Mouse (Mus musculus) C2C12 (cell line): Measurements from ENCODE around the gene Ell2. TPM values are rescaled to one million over a fixed set of nuclear protein-coding genes. Genes with fewer than 3 reads are reported as not detected.

Experiments
- H3K27me3 ChIP-seq: one replicate; pipeline ENCODE4 v1.6.1; 2011; ENCODE audit not compliant: control insufficient read depth, insufficient read depth, insufficient read length
- H3K36me3 ChIP-seq: one replicate; pipeline ENCODE4 v1.6.1; 2011; ENCODE audit not compliant: control insufficient read depth, insufficient read depth
- H3K4me3 ChIP-seq: one replicate; pipeline ENCODE4 v1.5.1; 2011; ENCODE audit warnings: mild to moderate bottlenecking, control low read depth; ENCODE audit not compliant: poor library complexity, insufficient read depth, severe bottlenecking
- H3K79me2 ChIP-seq: one replicate; pipeline ENCODE4 v1.6.1; 2011; ENCODE audit not compliant: control insufficient read depth, insufficient read depth
- H3K79me3 ChIP-seq: one replicate; pipeline ENCODE4 v1.6.1; 2011; ENCODE audit warnings: low read depth, control low read depth
- H3ac ChIP-seq: one replicate; pipeline ENCODE3; 2011; ENCODE audit warnings: low read depth; ENCODE audit not compliant: control insufficient read depth, insufficient read length
- CEBPB ChIP-seq: IDR thresholded peaks from one replicate; pipeline ENCODE4 v1.6.1; 2011; ENCODE audit warnings: low read depth, mild to moderate bottlenecking, control low read depth, moderate library complexity
- CTCF ChIP-seq: IDR thresholded peaks from one replicate; pipeline ENCODE4 v1.5.1; 2011; ENCODE audit not compliant: control insufficient read depth, insufficient read depth, insufficient read length
- FOSL1 ChIP-seq: IDR thresholded peaks from one replicate; pipeline ENCODE4 v1.8.0; 2011; ENCODE audit warnings: mild to moderate bottlenecking, low read length; ENCODE audit not compliant: poor library complexity, insufficient read depth, severe bottlenecking
- MAX ChIP-seq: IDR thresholded peaks from one replicate; pipeline ENCODE4 v1.6.1; 2011; ENCODE audit warnings: mild to moderate bottlenecking, control low read depth
- MYOD1 ChIP-seq: IDR thresholded peaks from one replicate; pipeline ENCODE4 v1.6.1; 2011; ENCODE audit warnings: low read depth; ENCODE audit not compliant: control insufficient read depth, insufficient read length
- MYOG ChIP-seq: IDR thresholded peaks from one replicate; pipeline ENCODE4 v1.6.1; 2011; ENCODE audit not compliant: control insufficient read depth, insufficient read length; ENCODE audit errors: extremely low read depth
- USF1 ChIP-seq: IDR thresholded peaks from one replicate; pipeline ENCODE4 v1.6.1; 2011; ENCODE audit warnings: low read depth, mild to moderate bottlenecking, control low read depth, moderate library complexity
- polyA plus RNA-seq: library from polyadenylated mRNA; unstranded; fragments of >200 nt; fragmentation: generic; extraction: Trizol; gene quantifications from one replicate; pipeline ENCODE4 v1.2.1, GENCODE M21; 2012; ENCODE audit warnings: missing spikeins

Ell2 gene
- polyA plus RNA-seq, 1 experiment, result 4.2 TPM

DNA sequence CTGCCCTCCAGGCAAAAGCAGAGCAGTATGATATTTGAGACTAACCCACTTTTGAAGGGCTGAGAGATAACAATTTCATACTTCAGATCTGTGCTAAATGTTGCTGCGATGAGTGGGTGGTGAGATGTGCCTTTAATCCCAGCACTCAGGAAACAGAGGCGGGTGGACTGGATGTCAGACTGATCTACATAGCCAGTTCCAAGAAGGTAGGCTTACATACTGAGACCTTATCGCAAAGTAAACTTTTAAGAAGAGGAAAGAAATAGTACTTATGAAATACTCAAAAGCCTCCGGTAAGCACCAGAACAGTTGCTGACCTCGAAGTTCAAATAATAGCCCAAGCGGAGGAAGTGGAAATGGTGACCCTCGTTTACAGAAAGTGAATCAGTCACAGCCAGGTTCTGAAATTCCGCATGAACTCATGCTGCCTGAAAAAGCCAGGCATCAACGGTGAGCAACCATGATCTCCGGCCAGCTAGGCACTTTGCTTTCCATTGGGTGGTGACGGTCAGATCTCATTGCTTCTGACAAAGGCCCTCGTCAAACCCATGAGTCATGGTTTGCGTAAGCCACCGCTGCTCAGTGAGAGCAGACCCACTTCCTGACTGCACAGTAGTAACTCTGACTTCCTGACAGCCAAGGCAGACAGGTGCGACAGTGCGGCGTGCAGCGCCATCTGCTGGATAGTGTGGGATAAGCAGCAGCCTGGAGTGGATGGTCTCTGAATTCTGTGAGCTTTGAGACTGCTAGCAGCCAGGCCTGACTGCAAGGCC, 91.0 kb downstream of the Ell2 start:
- H3K27me3 ChIP-seq, result no peaks in the 10 kb centered on the region
- no peak for TF ChIP-seq MYOG
- peak; percentile 74 for TF ChIP-seq FOSL1
- TF ChIP-seq MAX, result peak; percentile 70
- peak; percentile 97 for TF ChIP-seq CTCF
- TF ChIP-seq MYOD1, result peak; percentile 90
- TF ChIP-seq USF1, result no peak
- TF ChIP-seq CEBPB, result peak; percentile 90
- H3K79me2 ChIP-seq, result no peaks in the 10 kb centered on the region
- no peaks in the 10 kb centered on the region for H3K36me3 ChIP-seq
- peak overlapping the region; percentile 15 for H3ac ChIP-seq
- H3K79me3 ChIP-seq, result no peaks in the 10 kb centered on the region
- no peak overlapping the region for H3K4me3 ChIP-seq

DNA sequence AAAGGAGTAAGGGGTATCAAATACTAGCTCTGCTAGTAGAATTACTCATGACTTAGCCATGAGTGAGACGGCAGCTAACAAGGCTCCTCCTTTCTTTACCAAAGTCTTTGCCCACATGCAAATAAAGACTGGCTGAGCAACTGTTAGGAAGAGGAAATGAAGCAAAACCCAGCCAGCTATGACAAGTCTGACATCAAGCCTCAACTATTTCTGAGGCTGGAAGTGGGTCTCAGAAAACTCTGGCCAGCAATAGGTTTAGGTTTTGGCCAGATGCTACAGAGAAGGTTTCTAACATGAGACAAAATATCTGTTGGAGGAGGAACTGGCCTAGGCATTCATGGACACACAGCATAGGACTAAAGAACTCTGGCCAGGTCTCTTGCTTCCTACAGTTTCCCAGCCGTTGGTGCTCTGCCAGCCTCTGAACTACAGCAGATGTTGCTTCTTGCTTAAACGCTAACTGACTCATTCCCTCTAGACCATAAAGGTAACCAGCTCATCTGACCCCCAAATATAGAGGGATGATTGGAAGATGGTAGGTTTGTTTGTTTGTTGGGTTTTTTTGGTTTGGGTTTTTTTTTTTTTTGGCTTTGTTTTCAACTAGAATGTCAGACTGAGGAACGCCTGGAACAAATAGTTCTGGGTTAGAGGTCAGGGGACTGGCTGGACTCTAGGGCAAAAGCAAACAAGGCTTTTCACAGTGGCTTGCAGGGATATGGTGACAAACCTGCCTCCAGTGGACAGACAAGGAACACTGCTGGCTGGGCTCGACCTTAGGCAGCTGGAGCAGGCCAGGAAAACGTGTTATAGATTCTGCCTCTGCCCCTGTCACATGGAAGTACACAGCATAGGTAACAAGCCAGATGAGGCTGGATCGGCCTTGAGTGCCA, 92.1 kb downstream of the Ell2 start:
- no peak overlapping the region for H3ac ChIP-seq
- no peaks in the 10 kb centered on the region for H3K36me3 ChIP-seq
- no peaks in the 10 kb centered on the region for H3K27me3 ChIP-seq
- peak; percentile 64 for TF ChIP-seq CEBPB
- no peak for TF ChIP-seq MAX
- no peak for TF ChIP-seq FOSL1
- TF ChIP-seq USF1, result no peak
- H3K79me3 ChIP-seq, result no peaks in the 10 kb centered on the region
- no peaks in the 10 kb centered on the region for H3K79me2 ChIP-seq
- H3K4me3 ChIP-seq, result no peak overlapping the region

DNA sequence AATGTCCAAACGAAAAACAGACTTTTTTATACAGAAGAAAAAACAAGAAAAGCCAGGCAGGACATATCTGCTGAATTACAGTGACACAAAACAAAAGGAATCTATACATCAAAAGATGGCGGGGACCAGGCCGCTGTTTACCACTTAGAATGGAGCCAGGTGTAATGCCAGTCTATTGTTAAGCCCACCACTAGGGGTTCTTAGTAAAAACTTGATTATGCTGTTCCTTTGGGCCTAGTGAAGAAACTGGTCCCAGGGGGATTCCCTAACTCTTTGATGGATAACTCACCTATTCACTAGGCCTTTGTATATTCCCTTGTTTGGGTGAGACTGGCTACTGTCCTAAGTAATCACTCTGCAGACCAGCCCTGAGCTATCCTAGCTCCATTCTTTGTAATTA, 92.9 kb downstream of the Ell2 start:
- Histone ChIP-seq H3K79me2 (no peaks in the 10 kb centered on the region), H3K27me3 (no peaks in the 10 kb centered on the region), H3ac (no peak overlapping the region), H3K79me3 (no peaks in the 10 kb centered on the region), H3K36me3 (no peaks in the 10 kb centered on the region), H3K4me3 (no peak overlapping the region)
- no peak for TF ChIP-seq MYOD1
- no peak for TF ChIP-seq MAX
- no peak for TF ChIP-seq FOSL1
- TF ChIP-seq CTCF, result no peak
- TF ChIP-seq CEBPB, result no peak
- TF ChIP-seq USF1, result no peak
- TF ChIP-seq MYOG, result no peak

DNA sequence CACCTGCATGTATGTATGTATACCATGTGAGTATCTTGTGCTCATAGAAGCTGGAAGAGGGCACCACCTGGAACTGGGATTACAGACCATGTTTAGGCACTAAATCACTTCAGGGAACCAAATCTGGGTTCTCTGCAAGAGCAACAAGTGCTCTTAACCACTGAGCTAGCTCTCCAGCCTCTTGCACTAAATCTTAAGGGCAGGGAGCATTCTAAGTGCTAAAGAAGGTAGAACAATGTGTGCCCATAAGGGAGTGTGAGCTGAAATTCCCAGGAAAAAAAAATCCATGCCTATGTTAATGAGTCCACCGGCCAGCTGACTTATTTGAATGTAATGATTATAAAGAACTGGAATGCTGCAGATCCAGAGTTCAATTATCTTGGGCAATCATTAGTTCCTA, 101.4 kb downstream of the Ell2 start:
- TF ChIP-seq MAX (no peak), USF1 (no peak), MYOG (no peak), FOSL1 (no peak), MYOD1 (no peak)
- no peaks in the 10 kb centered on the region for H3K79me3 ChIP-seq

DNA sequence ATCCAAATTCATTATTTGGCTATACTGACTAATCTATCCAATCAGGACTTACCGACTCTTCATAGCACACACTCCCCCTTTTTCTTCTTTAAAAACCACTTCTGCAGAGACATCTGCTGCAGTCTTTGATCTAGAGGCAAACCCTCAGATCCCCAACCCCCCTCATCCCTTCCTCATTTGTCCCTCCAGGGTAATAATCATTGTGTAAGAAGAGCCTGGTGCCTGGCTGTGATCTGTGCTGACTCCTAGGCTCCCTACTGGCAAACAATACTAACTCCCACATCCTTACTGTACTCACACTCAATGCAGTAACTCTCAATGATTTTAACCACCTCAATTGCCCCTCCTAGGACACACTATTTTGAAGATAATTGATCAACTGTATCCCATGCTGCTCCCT, 103.4 kb downstream of the Ell2 start:
- no peaks in the 10 kb centered on the region for H3K36me3 ChIP-seq
- no peaks in the 10 kb centered on the region for H3K27me3 ChIP-seq
- no peak overlapping the region for H3ac ChIP-seq
- H3K79me2 ChIP-seq, result no peaks in the 10 kb centered on the region
- TF ChIP-seq CTCF (no peak), USF1 (no peak), CEBPB (no peak), MAX (no peak), MYOG (no peak)
- no peak overlapping the region for H3K4me3 ChIP-seq
- H3K79me3 ChIP-seq, result no peaks in the 10 kb centered on the region

More for the DNA sequence above, 101.4 kb downstream of the Ell2 start:
- Histone ChIP-seq H3K4me3 (no peak overlapping the region), H3K27me3 (no peaks in the 10 kb centered on the region), H3K79me2 (no peaks in the 10 kb centered on the region), H3ac (no peak overlapping the region), H3K36me3 (no peaks in the 10 kb centered on the region)
